Mouse (Mus musculus): ENCODE data around the gene Kcnk3.

DNA sequence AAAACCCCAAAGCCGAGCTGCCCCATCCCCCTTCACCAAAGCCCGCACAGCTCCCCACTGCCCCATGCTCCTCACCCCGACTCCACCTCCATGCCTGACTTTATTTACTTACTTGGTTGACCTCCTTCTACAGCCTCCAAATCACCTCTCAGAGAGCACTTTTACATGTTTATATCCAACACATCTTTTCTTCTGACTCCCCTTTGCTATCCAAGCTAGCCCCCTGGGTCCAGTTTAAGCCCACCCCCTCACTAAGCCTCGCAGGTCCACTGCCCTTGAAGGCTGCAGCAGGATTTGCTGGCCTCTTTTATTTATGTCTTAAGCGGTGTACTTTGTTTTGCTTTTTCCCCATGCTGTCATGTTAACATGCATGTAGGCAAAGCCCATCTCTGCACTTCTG is 2.3 kb downstream of the Kcnk3 start:
- TF ChIP-seq CHD2 (IDR thresholded peaks at IDR 0.05; ENCODE audit: low read depth, low read length) (no peak), MAFK (IDR thresholded peaks at IDR 0.05; ENCODE audit: insufficient read depth, low read depth, low read length) (no peak), ZC3H11A (IDR thresholded peaks at IDR 0.05; ENCODE audit: borderline replicate concordance, low read depth, low read length) (no peak), ZNF384 (IDR thresholded peaks at IDR 0.05; ENCODE audit: low read depth, low read length) (no peak)
